Mouse (Mus musculus) hindbrain, embryonic 11.5 days (tissue): ENCODE results near the gene Cbs. TPM values are rescaled to one million over a fixed set of nuclear protein-coding genes. Genes with fewer than 3 reads are reported as not detected.

Source experiments
- ATAC-seq: fragments of 200-750 bp; cut with Nextera tagmentation; 2 replicates; pipeline ENCODE4 v1.8.0; 2017; ENCODE audit warnings: mild to moderate bottlenecking, moderate TSS enrichment, moderate library complexity; ENCODE audit not compliant: low FRiP score
- DNase-seq: peaks from one replicate; pipeline ENCODE4 v3.0.0-alpha.2; 2015; ENCODE audit warnings: low spot score
- H3K27ac ChIP-seq: fragments of 300-500 bp; sonication (generic); 2 replicates; pipeline ENCODE4 v1.5.1; 2014; ENCODE audit warnings: mild to moderate bottlenecking, low read depth, low read length
- H3K27me3 ChIP-seq: fragments of 300-500 bp; sonication (generic); 2 replicates; pipeline ENCODE4 v1.6.1; 2014; ENCODE audit warnings: mild to moderate bottlenecking, low read length, moderate library complexity, mixed read lengths; ENCODE audit not compliant: control insufficient read depth, insufficient read depth
- H3K36me3 ChIP-seq: fragments of 300-500 bp; sonication (generic); 2 replicates; pipeline ENCODE4 v1.6.1; 2014; ENCODE audit warnings: mild to moderate bottlenecking, low read length, moderate library complexity, mixed read lengths; ENCODE audit not compliant: control insufficient read depth, insufficient read depth
- H3K4me1 ChIP-seq: fragments of 300-500 bp; sonication (generic); replicated peaks from 2 replicates; pipeline ENCODE4 v1.6.1; 2014; ENCODE audit warnings: low read length, mixed read lengths; ENCODE audit not compliant: control insufficient read depth, insufficient read depth
- H3K4me2 ChIP-seq: fragments of 300-500 bp; sonication (generic); replicated peaks from 2 replicates; pipeline ENCODE4 v1.6.1; 2014; ENCODE audit warnings: mild to moderate bottlenecking, low read depth, low read length
- H3K4me3 ChIP-seq: fragments of 300-500 bp; sonication (generic); 2 replicates; pipeline ENCODE4 v1.5.1; 2014; ENCODE audit warnings: low read depth, low read length
- H3K9ac ChIP-seq: fragments of 300-500 bp; sonication (generic); 2 replicates; pipeline ENCODE4 v1.6.1; 2014; ENCODE audit warnings: low read depth, low read length
- H3K9me3 ChIP-seq: fragments of 300-500 bp; sonication (generic); 2 replicates; pipeline ENCODE4 v1.6.1; 2016; ENCODE audit warnings: low read length; ENCODE audit not compliant: control insufficient read depth
- WGBS: fragments of 180-500 bp; shearing (Covaris S2); extraction: QIAGEN DNeasy Blood & Tissue Kit; methylation state at CpG from one replicate; pipeline ENCODE4 v1.1.7; 2014; 5-methylcytosine and 5-hydroxymethylcytosine counted together
- polyA plus RNA-seq: library from polyadenylated mRNA; unstranded; fragments of >200 nt; fragmentation: Nextera tagmentation; extraction: Ambion mirVana; gene quantifications from 2 replicates; pipeline ENCODE4 v1.2.1, GENCODE M21; 2014

The Cbs gene
- polyA plus RNA-seq, 1 experiment from 2014 or later = 0.74 TPM

- Histone ChIP-seq H3K9ac (no peak overlapping the region), H3K9me3 (no peaks in the 10 kb centered on the region), H3K4me3 (no peak overlapping the region), H3K27me3 (no peaks in the 10 kb centered on the region), H3K27ac (no peak overlapping the region), H3K4me1 (peaks cover 2% of the 10 kb centered on the region), H3K36me3 (no peaks in the 10 kb centered on the region), H3K4me2 (no peak overlapping the region)
- ATAC-seq = no peak
- peak; percentile 53 for DNase-seq
- WGBS = 93% methylated on average over 9 of the region's 9 CpGs
Observed at GRCm38 (mm10) chr17:31570321-31570925, 66.6 kb downstream of the Cbs start.

- ATAC-seq (no peak), DNase-seq (no peak)
- no peaks in the 10 kb centered on the region for H3K36me3 ChIP-seq
- peaks cover 2% of the 10 kb centered on the region for H3K4me1 ChIP-seq
- H3K9ac ChIP-seq = no peak overlapping the region
- no peak overlapping the region for H3K4me3 ChIP-seq
- no peak overlapping the region for H3K27ac ChIP-seq
- no peaks in the 10 kb centered on the region for H3K27me3 ChIP-seq
- 98% methylated on average over 1 of the region's 1 CpGs for WGBS
- H3K9me3 ChIP-seq = no peaks in the 10 kb centered on the region
- H3K4me2 ChIP-seq = no peak overlapping the region
Observed at GRCm38 (mm10) chr17:31569756-31570155, 67.3 kb downstream of the Cbs start.

- H3K4me3 ChIP-seq = peak overlapping the region; percentile 83
- H3K9me3 ChIP-seq = no peaks in the 10 kb centered on the region
- DNase-seq (no peak), ATAC-seq (no peak)
- peak overlapping the region; percentile 88; the same call in 1 of the 2 replicates for H3K9ac ChIP-seq
- no peaks in the 10 kb centered on the region for H3K27me3 ChIP-seq
- WGBS = 75% methylated on average over 6 of the region's 6 CpGs
- H3K36me3 ChIP-seq = no peaks in the 10 kb centered on the region
- peaks cover 5% of the 10 kb centered on the region for H3K4me1 ChIP-seq
- H3K4me2 ChIP-seq = peak overlapping the region; percentile 73
- H3K27ac ChIP-seq = no peak overlapping the region
Observed at GRCm38 (mm10) chr17:31566276-31566675, 70.8 kb downstream of the Cbs start.

- H3K4me3 ChIP-seq = peak overlapping the region; percentile 83
- no peaks in the 10 kb centered on the region for H3K9me3 ChIP-seq
- peak overlapping the region; percentile 88 for H3K9ac ChIP-seq
- peak; percentile 58 for ATAC-seq
- H3K4me2 ChIP-seq = peak overlapping the region; percentile 73
- H3K36me3 ChIP-seq = no peaks in the 10 kb centered on the region
- peak; percentile 77 for DNase-seq
- H3K27ac ChIP-seq = peak overlapping the region; percentile 98
- H3K4me1 ChIP-seq = peaks cover 5% of the 10 kb centered on the region
- under 1% methylated on average over 61 of the region's 88 CpGs for WGBS
- no peaks in the 10 kb centered on the region for H3K27me3 ChIP-seq
Observed at GRCm38 (mm10) chr17:31565141-31566056, 71.6 kb downstream of the Cbs start.

GRCm38 (mm10) chr17:31564858-31565140 is 72.2 kb downstream of the Cbs start:
- no peak for ATAC-seq
- H3K4me1 ChIP-seq = peaks cover 5% of the 10 kb centered on the region
- peak overlapping the region; percentile 73 for H3K4me2 ChIP-seq
- no peak for DNase-seq
- WGBS = 0% methylated on average over 5 of the region's 44 CpGs
- H3K27me3 ChIP-seq = no peaks in the 10 kb centered on the region
- H3K9me3 ChIP-seq = no peaks in the 10 kb centered on the region
- no peaks in the 10 kb centered on the region for H3K36me3 ChIP-seq
- peak overlapping the region; percentile 88 for H3K9ac ChIP-seq
- H3K4me3 ChIP-seq = peak overlapping the region; percentile 83
- peak overlapping the region; percentile 98 for H3K27ac ChIP-seq

- ATAC-seq = peak; percentile 94
Observed at GRCm38 (mm10) chr17:31564015-31564857, 72.8 kb downstream of the Cbs start, which contains the start of gene Pknox1. TSS of gene Pknox1 (plus strand) at chr17:31564734.

GRCm38 (mm10) chr17:31563632-31564014 is 73.4 kb downstream of the Cbs start:
- ATAC-seq (peak; percentile 7; the same call in 1 of the 2 replicates), DNase-seq (peak; percentile 66)
- Histone ChIP-seq H3K4me1 (peaks cover 5% of the 10 kb centered on the region), H3K36me3 (no peaks in the 10 kb centered on the region), H3K4me2 (peak overlapping the region; percentile 56), H3K27me3 (no peaks in the 10 kb centered on the region), H3K4me3 (peak overlapping the region; percentile 31), H3K9me3 (no peaks in the 10 kb centered on the region), H3K27ac (peak overlapping the region; percentile 81), H3K9ac (peak overlapping the region; percentile 65)
- WGBS = 25% methylated on average over 12 of the region's 12 CpGs

More at GRCm38 (mm10) chr17:31564015-31564857, 72.8 kb downstream of the Cbs start, which contains the start of gene Pknox1:
- peaks cover 5% of the 10 kb centered on the region for H3K4me1 ChIP-seq
- H3K36me3 ChIP-seq = no peaks in the 10 kb centered on the region
- peak within 1 kb of the TSS; percentile 73 for H3K4me2 ChIP-seq
- H3K27me3 ChIP-seq = no peaks in the 10 kb centered on the region
- H3K27ac ChIP-seq = peak within 1 kb of the TSS; percentile 98
- peak within 1 kb of the TSS; percentile 88 for H3K9ac ChIP-seq
- 0% methylated on average over 49 of the region's 72 CpGs for WGBS
- no peaks in the 10 kb centered on the region for H3K9me3 ChIP-seq
- H3K4me3 ChIP-seq = peak within 1 kb of the TSS; percentile 83
- peak; percentile 100 for DNase-seq

- no peak overlapping the region for H3K27ac ChIP-seq
- no peaks in the 10 kb centered on the region for H3K36me3 ChIP-seq
- no peak for DNase-seq
- no peaks in the 10 kb centered on the region for H3K27me3 ChIP-seq
- H3K4me2 ChIP-seq = no peak overlapping the region
- no peak overlapping the region for H3K9ac ChIP-seq
- no peaks in the 10 kb centered on the region for H3K9me3 ChIP-seq
- 0 out of 2 replicates have a peak, but pooled peaks cover 3% of the 10 kb centered on the region for H3K4me1 ChIP-seq
- no peak for ATAC-seq
- H3K4me3 ChIP-seq = no peak overlapping the region
- WGBS = 88% methylated on average over 11 of the region's 11 CpGs
Observed at GRCm38 (mm10) chr17:31559021-31559789, 77.8 kb downstream of the Cbs start.
